Mouse (Mus musculus) layer of hippocampus, adult 18-20 months (tissue): ENCODE measurements at regions not wholly inside any gene's neighbourhood (a gene's known extent, or its start where the extent isn't known, plus 50 kb on each side); places are given as distances from the start of the nearest gene placed in this dataset.

Source experiments
- DNase-seq, 2 experiments: peaks; one replicate each; pipeline ENCODE4 v3.0.0; 2022; ENCODE audit warnings: low spot score in 2 of 2

GRCm38 (mm10) chr2:169450801-169451200, 136.7 kb downstream of the Gm11011 start:
- DNase-seq, result no peak

- peak; percentile 61 to 73 for DNase-seq
These were observed 139.9 kb downstream of the Gm11011 start for GRCm38 (mm10) chr2:169447495-169448280.

GRCm38 (mm10) chr2:169445877-169446276, 141.7 kb downstream of the Gm11011 start:
- DNase-seq, result no peak

- DNase-seq, result no peak
These were observed 142.2 kb downstream of the Gm11011 start for GRCm38 (mm10) chr2:169445371-169445770.

GRCm38 (mm10) chr2:169443271-169443670, 144.3 kb downstream of the Gm11011 start:
- DNase-seq, result no peak

- DNase-seq, result no peak
These were observed 156.0 kb downstream of the Gm11011 start for GRCm38 (mm10) chr2:169431516-169431915.

GRCm38 (mm10) chr2:169429411-169429810, 158.1 kb downstream of the Gm11011 start:
- no peak for DNase-seq

- DNase-seq, result peak; percentile 8 to 47
These were observed 163.2 kb downstream of the Gm11011 start for GRCm38 (mm10) chr2:169424166-169424920.

GRCm38 (mm10) chr2:169412361-169412760, 175.2 kb downstream of the Gm11011 start:
- DNase-seq, result no peak

- DNase-seq, result no peak
These were observed 177.5 kb downstream of the Gm11011 start for GRCm38 (mm10) chr2:169410080-169410479.

GRCm38 (mm10) chr2:169404908-169405690, 182.4 kb downstream of the Gm11011 start:
- DNase-seq, result no peak

GRCm38 (mm10) chr2:169397758-169398157, 189.8 kb downstream of the Gm11011 start:
- no peak for DNase-seq

GRCm38 (mm10) chr2:169397013-169397412, 190.5 kb downstream of the Gm11011 start:
- no peak for DNase-seq

GRCm38 (mm10) chr2:169396294-169396693, 191.3 kb downstream of the Gm11011 start:
- DNase-seq, result no peak

GRCm38 (mm10) chr2:169389611-169390010, 197.9 kb downstream of the Gm11011 start:
- DNase-seq, result peak in 1 of 2 experiments; percentile 9

- no peak for DNase-seq
These were observed 199.0 kb downstream of the Gm11011 start for GRCm38 (mm10) chr2:169388569-169388968.

GRCm38 (mm10) chr2:169387765-169388518, 199.6 kb downstream of the Gm11011 start:
- DNase-seq, result no peak

GRCm38 (mm10) chr2:169383701-169384100, 203.8 kb downstream of the Gm11011 start:
- no peak for DNase-seq

- DNase-seq, result no peak
These were observed 214.5 kb downstream of the Gm11011 start for GRCm38 (mm10) chr2:169373069-169373468.

- no peak for DNase-seq
These were observed 222.5 kb downstream of the Gm11011 start for GRCm38 (mm10) chr2:169365046-169365445.

- peak in 1 of 2 experiments; percentile 2 for DNase-seq
These were observed 227.3 kb downstream of the Gm11011 start for GRCm38 (mm10) chr2:169360272-169360671.
